Mouse (Mus musculus) ES-CJ7 (cell line): ENCODE measurements at regions not wholly inside any gene's neighbourhood (a gene's known extent, or its start where the extent isn't known, plus 50 kb on each side); places are given as distances from the start of the nearest gene placed in this dataset.

Experiments used
- DNase-seq: peaks from one replicate; pipeline ENCODE4 v3.0.0; 2011; ENCODE audit warnings: low read depth, low spot score

GRCm38 (mm10) chr17:80827361-80827760 lies 99.1 kb upstream of the Map4k3 start:
- DNase-seq = peak; percentile 56

DNA sequence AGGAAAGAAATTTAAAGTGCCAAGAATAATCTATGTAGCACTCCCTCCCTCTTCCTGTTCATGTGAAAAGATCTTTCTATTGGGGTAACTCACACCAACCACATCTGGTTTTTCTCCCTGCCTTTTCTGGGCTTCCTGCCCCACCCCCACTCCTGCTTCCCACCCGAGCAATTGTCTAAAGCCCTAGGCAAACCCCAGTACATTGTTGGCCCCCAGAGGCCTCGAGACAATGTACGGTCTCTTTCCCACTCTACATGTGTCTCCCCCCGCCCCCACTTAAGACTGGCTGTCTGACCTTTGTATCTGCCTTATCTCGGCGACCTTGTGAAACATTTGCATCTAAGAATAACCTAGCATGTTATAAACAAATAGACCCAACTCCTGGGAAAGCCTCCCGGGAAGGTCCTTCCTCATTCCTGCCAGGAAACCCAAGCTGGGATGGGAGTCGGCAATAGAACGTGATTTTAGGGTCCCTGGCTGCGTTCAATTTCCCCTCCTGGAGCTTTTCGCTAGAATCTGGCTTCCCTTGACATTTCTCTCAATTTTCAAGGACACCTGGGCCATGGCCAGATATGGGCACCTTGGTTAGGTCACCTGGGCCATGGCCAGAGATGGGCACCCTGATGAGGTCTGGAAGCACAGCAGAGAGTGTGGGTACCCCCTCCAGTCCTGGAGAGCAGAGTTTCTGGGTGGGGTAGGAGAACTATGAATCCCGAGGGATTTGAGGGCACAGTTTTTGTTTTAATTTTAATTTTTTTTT lies 97.9 kb upstream of the Map4k3 start:
- DNase-seq = peak; percentile 25

DNA sequence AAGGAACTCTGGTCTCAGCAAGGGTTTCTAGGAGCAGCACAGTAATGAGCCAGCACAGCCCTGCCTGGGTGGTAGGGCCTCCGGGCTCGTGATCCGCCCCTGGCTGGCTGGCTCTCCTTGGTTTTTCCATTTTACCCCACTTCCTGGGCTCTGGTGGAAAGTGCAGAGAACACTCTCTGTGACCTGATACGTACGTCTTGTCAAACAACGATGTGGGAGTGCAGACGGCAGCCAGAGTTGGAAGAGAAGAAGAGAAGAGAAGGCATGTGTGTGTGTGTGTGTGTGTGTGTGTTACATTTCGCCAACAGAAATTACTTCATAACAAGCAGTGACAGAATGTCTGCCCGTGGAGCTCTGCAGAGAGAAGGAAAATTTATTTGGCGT lies 97.2 kb upstream of the Map4k3 start:
- DNase-seq = no peak

DNA sequence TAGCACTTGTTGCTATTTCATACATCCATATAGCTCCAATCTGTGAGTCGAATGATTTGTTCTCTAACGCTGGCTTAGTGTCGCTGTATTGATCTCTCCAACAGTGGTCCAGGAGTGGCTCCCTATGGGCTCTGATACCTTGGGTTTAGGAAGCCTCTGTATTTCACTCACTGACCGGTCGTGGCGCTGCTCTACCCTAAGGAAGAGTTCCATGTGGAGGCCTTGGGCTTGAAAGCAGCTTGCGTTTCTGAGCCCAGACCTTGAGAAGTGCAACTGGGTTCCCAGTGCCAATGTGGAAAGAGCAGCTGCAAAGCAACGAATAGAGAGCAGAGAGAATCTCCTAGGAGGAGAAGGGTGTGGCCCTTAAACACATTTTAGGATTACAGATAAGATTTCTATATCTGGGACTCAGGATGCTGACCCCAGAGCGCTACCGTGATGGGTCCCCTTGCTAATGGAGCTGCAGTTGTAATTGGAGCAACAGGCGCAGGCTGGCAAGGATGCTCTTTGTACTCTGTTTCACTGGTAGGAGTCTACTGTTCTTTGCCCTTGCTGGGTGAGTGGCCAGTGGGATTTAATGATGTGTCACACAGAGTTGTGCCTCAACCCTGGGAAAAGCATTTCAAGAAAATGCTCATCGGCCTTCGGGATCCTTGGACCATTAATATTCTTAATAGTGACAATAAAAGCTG lies 96.7 kb upstream of the Map4k3 start:
- peak; percentile 54 for DNase-seq

GRCm38 (mm10) chr17:80824261-80824660 lies 96.0 kb upstream of the Map4k3 start:
- DNase-seq = no peak

GRCm38 (mm10) chr17:80820888-80821287 lies 92.6 kb upstream of the Map4k3 start:
- no peak for DNase-seq

DNA sequence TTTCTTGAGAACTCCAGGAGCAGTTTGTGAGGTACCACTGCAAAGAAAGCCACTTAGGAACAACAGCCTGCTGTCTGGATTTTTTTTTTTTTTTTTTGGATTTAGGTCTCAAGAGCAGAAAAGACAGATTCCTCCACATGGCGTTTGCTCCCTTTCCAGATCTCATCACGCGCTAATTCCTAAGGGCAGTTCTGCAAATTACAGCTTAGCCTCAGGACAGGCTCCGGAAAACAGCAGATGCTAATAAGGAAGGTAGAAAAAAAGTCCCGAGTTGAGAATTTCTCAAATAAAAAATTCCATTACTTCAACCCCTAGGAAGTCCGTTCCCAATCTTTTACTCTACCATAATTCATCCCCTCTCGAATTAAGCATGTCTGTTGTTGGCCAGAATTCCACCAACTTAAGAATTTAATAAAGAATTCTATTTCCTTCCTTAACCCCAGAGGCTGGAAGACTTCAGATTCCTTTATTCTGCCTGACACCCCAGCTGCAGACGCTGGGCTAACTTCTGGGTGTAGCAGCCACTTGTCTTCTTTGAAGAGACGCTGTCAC lies 90.3 kb upstream of the Map4k3 start:
- no peak for DNase-seq

GRCm38 (mm10) chr17:80815747-80816146 lies 87.5 kb upstream of the Map4k3 start:
- DNase-seq = peak; percentile 83

- no peak for DNase-seq
These were observed 84.9 kb upstream of the Map4k3 start for GRCm38 (mm10) chr17:80813194-80813593.

DNA sequence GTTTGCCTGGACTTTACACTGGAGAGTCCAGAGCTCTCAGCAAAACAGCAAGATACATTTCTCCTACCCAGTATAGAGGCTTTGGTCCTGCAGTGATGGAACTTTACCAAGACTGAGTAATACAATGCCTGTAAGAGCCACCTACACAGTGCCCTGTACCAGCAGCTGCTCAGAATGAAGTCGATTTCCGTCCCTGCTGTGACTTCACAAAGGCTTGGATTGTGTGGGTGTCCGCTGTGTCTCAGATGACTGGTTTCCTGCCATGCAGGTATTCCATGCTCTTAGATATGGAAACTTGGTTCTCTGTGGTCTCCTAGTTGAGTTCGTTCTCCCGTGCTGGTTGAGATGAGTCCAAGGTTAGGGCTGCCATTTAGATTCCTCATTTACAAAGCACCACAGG lies 81.0 kb upstream of the Map4k3 start:
- DNase-seq = peak; percentile 87

DNA sequence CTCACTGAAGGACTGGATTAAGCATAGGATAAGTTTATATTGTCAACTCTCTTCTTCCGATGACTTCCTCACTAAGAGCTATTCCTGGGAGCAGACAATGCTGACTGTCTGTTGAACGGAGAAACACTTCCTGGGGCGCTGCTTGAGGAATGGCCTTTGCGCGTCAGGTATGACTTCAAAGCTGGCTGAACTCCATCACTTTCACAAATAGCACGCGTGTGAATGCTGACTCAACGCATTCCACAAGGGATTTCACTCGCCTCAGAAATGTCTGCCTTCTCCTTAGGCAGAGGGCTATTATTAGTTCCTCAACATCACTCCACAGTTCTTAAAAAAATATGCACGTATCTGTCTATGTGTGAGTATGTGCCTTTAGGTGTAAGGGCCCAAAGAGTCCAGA lies 79.8 kb upstream of the Map4k3 start:
- DNase-seq = no peak

- no peak for DNase-seq
These were observed 75.2 kb upstream of the Map4k3 start for GRCm38 (mm10) chr17:80803361-80803915.

GRCm38 (mm10) chr17:80802622-80803021 lies 74.3 kb upstream of the Map4k3 start:
- DNase-seq = peak; percentile 46

GRCm38 (mm10) chr17:80801991-80802390 lies 73.7 kb upstream of the Map4k3 start:
- DNase-seq = no peak

DNA sequence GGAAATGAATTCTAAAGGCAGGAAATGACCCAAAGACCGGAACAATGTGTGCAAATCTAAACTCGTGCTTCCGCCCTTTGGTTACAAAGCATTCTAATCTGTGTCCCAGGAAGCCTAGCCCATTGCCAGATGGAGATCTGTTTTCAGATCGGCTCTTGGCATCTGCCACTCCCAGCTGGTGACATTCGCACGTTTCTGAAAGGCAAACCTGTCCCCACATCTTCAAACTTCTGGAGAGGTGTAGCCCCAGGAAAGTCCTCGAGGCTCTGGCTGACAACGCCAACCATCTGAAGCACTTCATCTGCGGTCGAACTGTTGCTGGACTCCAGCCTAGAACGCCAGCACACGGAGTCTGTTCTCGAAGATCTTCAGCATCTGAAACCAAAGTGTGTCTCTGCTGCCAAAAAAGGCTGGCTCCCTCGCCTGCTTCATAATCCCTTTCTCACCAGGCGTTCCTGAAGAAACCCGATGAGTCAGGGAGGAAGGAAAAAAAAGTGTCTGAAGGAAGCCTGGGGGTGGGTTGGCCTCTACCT lies 73.2 kb upstream of the Map4k3 start:
- peak; percentile 98 for DNase-seq

DNA sequence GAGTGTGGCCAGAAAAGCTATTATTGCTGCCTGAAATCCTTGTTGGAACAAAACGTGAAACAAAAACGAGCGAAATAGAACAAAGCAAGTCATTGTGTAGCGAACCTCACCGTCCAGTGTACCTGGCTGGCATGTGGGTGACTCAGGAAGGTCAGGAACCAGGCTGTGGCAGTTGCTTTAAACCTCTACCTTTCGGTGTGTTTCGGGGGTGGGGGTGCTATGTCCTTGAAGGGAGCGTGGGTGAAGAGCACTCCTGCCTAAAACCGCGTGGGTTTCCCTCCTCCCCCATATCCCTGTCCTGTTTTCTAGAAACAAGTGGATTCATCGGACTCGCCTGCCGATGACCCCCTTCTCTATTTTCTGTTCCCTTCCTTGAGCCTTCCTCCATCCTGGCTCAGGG lies 72.6 kb upstream of the Map4k3 start:
- DNase-seq = peak; percentile 78

DNA sequence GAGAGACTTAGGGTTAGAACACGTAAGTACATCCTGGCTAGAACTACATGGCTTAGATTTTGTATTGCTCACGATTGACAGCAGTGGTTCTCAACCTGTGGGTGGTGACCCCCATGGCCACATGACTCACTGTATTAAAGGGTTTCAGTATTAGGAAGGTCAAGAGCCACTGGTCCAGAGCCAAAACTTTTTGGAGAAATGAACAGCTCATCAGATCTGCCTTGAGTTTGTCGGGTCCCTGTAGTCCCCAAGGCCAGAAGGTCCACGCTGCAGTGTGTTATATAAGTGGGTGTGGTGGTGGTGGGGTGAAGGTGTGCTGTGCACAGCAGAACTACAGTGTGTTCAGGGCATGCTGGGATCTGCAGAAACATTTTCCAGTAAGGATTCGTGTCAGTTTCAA lies 72.2 kb upstream of the Map4k3 start:
- peak; percentile 36 for DNase-seq

DNA sequence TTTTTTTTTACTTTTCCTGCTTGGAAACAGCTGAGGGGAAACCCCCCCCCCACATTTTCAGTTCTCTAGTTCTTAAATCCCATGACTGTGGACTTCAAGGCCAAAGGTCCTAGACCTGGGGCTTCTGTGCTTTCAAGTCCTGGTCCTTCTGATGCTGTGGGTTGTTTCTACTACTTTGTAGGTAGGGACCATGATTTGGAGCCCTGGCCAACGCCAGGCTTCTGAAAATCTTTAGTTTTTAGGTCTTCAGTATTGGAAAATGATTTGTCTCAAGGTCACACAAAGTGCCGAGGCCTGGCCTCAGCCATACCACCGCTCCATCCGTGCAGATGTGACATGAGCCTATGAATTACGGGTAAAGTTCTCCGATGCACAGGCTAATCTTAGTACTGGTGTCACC lies 70.8 kb upstream of the Map4k3 start:
- DNase-seq = no peak

- DNase-seq = no peak
These were observed 70.1 kb upstream of the Map4k3 start for GRCm38 (mm10) chr17:80798281-80798980.

- no peak for DNase-seq
These were observed 68.5 kb upstream of the Map4k3 start for GRCm38 (mm10) chr17:80796790-80797189.

DNA sequence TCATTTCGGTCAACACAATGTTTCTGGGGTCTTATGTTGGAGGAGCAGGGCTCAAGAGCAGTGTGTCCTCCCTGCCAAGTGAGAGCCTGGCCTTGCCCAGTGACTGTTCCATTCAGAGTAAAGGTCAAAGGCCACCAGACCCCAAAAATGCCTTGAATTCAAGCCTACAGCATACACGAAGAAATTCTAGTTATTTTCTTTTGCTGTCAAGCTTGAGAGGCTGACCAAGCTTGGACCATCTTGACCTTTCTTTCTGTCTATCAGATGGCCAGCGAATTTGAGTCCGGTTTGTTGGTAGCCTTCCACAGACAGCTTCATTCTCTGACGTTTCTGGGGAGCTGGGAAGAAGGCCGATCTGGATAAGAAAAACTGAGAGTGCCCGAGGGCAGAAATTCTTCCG lies 68.1 kb upstream of the Map4k3 start:
- DNase-seq = no peak
